Mouse (Mus musculus) spleen, adult 2 months (tissue): ENCODE results near the gene Bspry.

Experiments used
- CTCF ChIP-seq: fragments of 200-500 bp; IDR thresholded peaks from 2 replicates; pipeline ENCODE4 v1.5.1; 2011; ENCODE audit warnings: mild to moderate bottlenecking, inconsistent platforms; ENCODE audit not compliant: insufficient read depth, insufficient read length, insufficient replicate concordance; ENCODE audit errors: extremely low read depth
- POLR2A ChIP-seq: fragments of 200-500 bp; IDR thresholded peaks from 2 replicates; pipeline ENCODE4 v1.6.1; 2011; ENCODE audit warnings: low read depth, low read length, inconsistent platforms

DNA sequence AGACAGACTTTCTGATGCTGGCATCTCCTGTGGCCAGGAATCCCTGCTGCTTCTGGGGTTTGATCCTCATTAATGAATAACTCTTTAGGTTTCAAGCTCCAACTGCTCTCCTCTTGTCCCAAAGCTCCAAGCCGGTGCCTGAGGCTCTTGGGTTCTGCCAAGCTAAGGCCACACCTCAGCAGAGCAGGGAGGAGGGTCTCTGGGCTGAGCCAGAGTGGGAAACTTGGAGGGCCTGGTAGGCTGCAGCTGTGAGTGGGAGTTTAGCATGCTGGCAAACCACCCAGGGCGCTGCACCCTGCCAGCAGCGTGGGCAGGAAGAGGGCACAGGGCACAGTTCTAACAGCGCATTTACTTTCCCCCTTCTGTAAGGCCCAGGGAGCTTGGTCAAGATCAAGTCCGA, 29.0 kb downstream of the Bspry start:
- TF ChIP-seq POLR2A (no peak), CTCF (no peak)
